Mouse (Mus musculus): ENCODE measurements at regions not wholly inside any gene's neighbourhood (a gene's known extent, or its start where the extent isn't known, plus 50 kb on each side); places are given as distances from the start of the nearest gene placed in this dataset.

DNA sequence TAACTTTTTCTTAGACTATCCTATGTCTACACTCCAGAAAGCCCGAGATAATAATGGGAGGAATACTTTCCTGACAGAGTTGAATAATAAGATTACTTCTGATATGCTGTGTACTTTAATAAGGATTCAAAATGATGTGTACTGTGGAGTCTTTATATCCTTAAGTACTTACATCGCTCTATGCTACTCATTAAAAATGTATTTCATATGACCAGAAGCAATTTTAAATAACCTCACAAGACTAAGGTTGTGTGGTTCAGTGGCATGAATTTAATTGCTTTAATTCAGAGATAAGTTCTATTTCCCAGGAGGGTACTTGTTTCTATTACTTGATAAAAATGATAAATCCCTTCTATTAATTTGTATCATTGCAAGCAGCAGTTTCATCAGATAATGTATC is 352.7 kb upstream of the Tmeff2 start:
- no peak for DNase-seq (ENCODE audit: low spot score in 2 of 2)

DNA sequence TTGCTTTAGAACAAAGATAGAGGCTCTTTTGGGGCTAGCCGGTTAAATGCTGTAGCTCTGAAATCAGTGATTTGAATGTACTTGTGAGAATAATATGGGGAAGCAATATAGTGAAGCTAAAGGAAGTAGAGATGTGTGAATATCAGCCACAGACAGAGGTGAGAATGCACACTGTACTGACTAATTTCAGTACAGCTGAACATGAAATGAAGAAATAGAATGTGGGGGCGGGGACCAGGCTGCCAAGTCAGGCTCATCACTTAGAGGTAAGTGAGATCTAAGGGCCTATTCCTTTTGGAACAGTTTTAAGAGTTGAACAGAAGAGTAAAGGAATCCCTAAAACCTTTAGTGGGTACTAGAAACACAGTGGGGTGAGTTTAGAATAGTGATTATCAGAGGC is 328.4 kb upstream of the Tmeff2 start:
- peak in 1 of 2 experiments; percentile 4 for DNase-seq (ENCODE audit: low spot score in 2 of 2)

Measured in frontal cortex, postnatal 14 days (tissue).